Mouse (Mus musculus) intestine, embryonic 16.5 days (tissue): Measurements from ENCODE around the gene 1700028J19Rik. TPM values are rescaled to one million over a fixed set of nuclear protein-coding genes. Genes with fewer than 3 reads are reported as not detected.

Experiments used
- ATAC-seq: fragments of 200-750 bp; cut with Nextera tagmentation; 2 replicates; pipeline ENCODE4 v1.8.0; 2017; ENCODE audit warnings: moderate TSS enrichment, moderate library complexity
- H3K27ac ChIP-seq: fragments of 300-500 bp; sonication (generic); 2 replicates; pipeline ENCODE4 v1.5.1; 2014; ENCODE audit warnings: mild to moderate bottlenecking, low read length
- H3K27me3 ChIP-seq: fragments of 300-500 bp; sonication (generic); replicated peaks from 2 replicates; pipeline ENCODE4 v1.6.1; 2014; ENCODE audit warnings: low read length, control low read depth, mixed read lengths; ENCODE audit not compliant: control insufficient read depth, insufficient read depth
- H3K36me3 ChIP-seq: fragments of 300-500 bp; sonication (generic); 2 replicates; pipeline ENCODE4 v1.6.1; 2014; ENCODE audit warnings: low read length, control low read depth; ENCODE audit not compliant: control insufficient read depth, insufficient read depth
- H3K4me1 ChIP-seq: fragments of 300-500 bp; sonication (generic); 2 replicates; pipeline ENCODE4 v1.6.1; 2014; ENCODE audit warnings: low read length, control low read depth, mixed read lengths; ENCODE audit not compliant: control insufficient read depth, insufficient read depth
- H3K4me2 ChIP-seq: fragments of 300-500 bp; sonication (generic); 2 replicates; pipeline ENCODE4 v1.6.1; 2014; ENCODE audit warnings: low read depth, low read length, control low read depth
- H3K4me3 ChIP-seq: fragments of 300-500 bp; sonication (generic); 2 replicates; pipeline ENCODE4 v1.5.1; 2014; ENCODE audit warnings: mild to moderate bottlenecking, low read length
- H3K9ac ChIP-seq: fragments of 300-500 bp; sonication (generic); 2 replicates; pipeline ENCODE4 v1.6.1; 2014; ENCODE audit warnings: low read depth, low read length
- H3K9me3 ChIP-seq: fragments of 300-500 bp; sonication (generic); 2 replicates; pipeline ENCODE4 v1.6.1; 2016; ENCODE audit warnings: low read length, control low read depth; ENCODE audit not compliant: control insufficient read depth
- WGBS: fragments of 180-500 bp; shearing (Covaris S2); extraction: QIAGEN DNeasy Blood & Tissue Kit; methylation state at CpG from one replicate; pipeline ENCODE4 v1.1.7; 2014; 5-methylcytosine and 5-hydroxymethylcytosine counted together
- polyA plus RNA-seq: library from polyadenylated mRNA; unstranded; fragments of >200 nt; fragmentation: Nextera tagmentation; extraction: Ambion mirVana; gene quantifications from 2 replicates; pipeline ENCODE4 v1.2.1, GENCODE M21; 2015

Gene 1700028J19Rik
- polyA plus RNA-seq = 1.4 and 1.6 TPM in 2 replicates

DNA sequence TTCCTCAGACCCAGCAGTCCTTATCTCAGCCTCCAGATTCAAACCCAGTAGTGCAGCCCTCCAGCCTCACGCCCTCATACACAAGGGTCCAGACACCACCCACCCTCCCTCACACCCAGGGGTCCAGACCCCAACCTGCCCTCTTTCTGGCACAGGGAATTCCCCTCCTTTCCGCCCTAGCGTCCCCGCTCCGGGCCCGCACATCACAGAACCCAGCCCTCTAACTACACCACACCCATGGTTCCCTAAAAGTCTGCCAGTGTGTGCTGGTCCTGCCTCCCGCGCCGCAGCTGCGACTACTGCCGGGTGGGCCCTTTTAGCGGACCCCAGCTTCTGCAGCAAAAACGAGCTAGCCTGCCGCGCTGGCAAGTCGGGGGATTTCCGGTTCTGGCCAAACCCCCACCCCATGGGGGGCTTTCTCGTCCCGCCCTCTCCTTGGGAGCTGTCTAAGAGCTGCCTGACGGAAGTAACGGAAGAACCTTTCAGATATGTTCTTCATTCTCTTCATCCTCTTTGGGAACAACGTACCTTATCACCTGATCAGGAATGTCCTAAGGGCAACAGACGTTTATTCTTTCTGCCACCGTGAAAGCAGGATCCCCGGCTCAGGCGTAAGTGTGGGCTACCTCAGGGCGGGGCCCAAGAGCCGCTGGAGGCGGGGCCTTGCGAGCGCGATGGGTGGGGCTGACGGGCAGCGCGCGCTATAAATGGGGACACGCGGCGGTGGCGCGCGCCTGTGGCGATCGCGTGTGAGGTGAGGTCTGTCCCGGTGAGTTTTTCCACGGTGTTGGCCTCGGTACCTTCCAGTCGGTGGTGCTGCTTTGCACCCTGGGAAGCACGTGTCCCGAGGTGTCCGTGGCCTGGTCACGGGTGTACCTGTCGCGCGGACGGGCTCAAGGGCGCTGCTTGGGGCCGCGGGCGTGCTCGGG, at the start of gene 1700028J19Rik, which contains the start of gene 2410002F23Rik:
1700028J19Rik (minus strand) TSS at position 641 of the 929 bp plus-strand sequence.
2410002F23Rik (plus strand) TSS at position 668 of the 929 bp plus-strand sequence.
- Histone ChIP-seq H3K4me3 (peak within 1 kb of the TSS; percentile 84), H3K9ac (peak within 1 kb of the TSS; percentile 94), H3K4me2 (peak within 1 kb of the TSS; percentile 79), H3K4me1 (peaks cover 16% of the 10 kb centered on the region), H3K36me3 (peaks cover 15% of the 10 kb centered on the region), H3K27ac (peak within 1 kb of the TSS; percentile 87), H3K27me3 (no peaks in the 10 kb centered on the region), H3K9me3 (no peaks in the 10 kb centered on the region)
- WGBS = under 1% methylated on average over 62 of the region's 62 CpGs
- ATAC-seq = peak; percentile 88

DNA sequence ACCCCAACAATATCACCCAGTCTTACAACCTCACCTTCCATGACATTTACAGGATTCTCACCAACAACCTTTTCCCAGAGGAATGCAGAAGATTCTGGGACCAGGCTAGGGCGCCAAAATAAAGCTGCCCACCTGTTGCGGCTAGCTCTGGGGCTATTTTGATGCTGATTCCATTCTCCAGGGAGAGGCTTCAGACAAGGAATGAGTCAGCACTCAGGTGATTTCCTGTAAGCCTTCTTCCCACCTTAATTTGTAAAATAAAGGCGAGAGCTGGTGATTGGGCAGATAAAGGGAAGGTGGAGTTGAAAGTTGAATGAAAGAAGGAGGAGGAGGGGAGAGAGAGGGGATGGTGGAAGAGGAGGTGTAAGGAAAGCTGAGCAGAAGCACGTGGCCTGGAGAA, 44.9 kb upstream of the 1700028J19Rik start:
- Histone ChIP-seq H3K9ac (no peak overlapping the region), H3K36me3 (no peaks in the 10 kb centered on the region), H3K27ac (no peak overlapping the region), H3K4me2 (no peak overlapping the region), H3K27me3 (no peaks in the 10 kb centered on the region), H3K4me1 (no peaks in the 10 kb centered on the region), H3K9me3 (no peaks in the 10 kb centered on the region), H3K4me3 (no peak overlapping the region)
- 50% methylated on average over 4 of the region's 4 CpGs for WGBS
- ATAC-seq = no peak

DNA sequence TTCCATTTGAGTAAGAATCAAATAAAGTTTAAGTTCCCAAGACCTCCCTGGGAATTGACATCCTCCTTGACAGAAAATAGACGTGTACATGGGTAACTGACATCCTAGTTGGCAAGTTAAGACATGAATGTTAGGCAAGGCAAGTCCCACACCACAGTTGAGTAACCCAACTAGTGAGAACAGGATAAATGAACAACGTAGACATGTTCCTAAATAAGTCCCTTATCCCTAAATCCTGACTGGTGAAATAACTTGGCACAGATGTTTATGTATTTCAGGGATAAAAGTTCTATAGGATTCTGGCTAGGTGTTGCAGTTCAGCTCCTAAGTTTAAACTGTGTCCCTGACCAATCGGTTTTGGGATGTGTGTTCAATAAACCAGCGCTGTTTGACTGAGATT, 44.5 kb upstream of the 1700028J19Rik start:
- no peaks in the 10 kb centered on the region for H3K4me1 ChIP-seq
- H3K4me2 ChIP-seq = no peak overlapping the region
- no peak overlapping the region for H3K4me3 ChIP-seq
- no peaks in the 10 kb centered on the region for H3K36me3 ChIP-seq
- no peak overlapping the region for H3K9ac ChIP-seq
- no peak for ATAC-seq
- H3K27me3 ChIP-seq = no peaks in the 10 kb centered on the region
- H3K27ac ChIP-seq = no peak overlapping the region
- H3K9me3 ChIP-seq = no peaks in the 10 kb centered on the region
- 82% methylated on average over 4 of the region's 4 CpGs for WGBS

DNA sequence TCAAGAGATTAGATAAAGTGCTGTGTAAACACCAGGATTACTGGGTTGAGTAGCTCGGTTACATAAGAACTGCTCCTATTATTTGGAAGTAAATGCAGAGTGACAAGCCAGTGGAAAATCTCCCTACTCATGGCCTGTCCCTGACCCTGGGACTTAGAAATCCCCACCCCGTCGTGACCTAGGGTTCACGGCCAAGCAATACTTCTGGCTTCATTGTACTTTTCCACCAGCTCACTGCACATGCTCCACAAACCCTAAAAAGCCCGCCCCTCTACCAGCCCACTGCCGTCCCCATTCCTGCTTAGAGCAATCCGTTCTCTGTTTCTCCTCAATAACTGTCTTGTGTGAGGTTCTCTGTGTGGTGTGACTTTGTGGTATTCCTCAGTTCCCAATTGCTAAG, 41.3 kb upstream of the 1700028J19Rik start:
- no peaks in the 10 kb centered on the region for H3K36me3 ChIP-seq
- H3K4me1 ChIP-seq = no peaks in the 10 kb centered on the region
- no peak for ATAC-seq
- H3K4me3 ChIP-seq = no peak overlapping the region
- no peak overlapping the region for H3K27ac ChIP-seq
- 49% methylated on average over 7 of the region's 7 CpGs for WGBS
- H3K4me2 ChIP-seq = no peak overlapping the region
- H3K9me3 ChIP-seq = no peaks in the 10 kb centered on the region
- H3K9ac ChIP-seq = no peak overlapping the region
- H3K27me3 ChIP-seq = no peaks in the 10 kb centered on the region

DNA sequence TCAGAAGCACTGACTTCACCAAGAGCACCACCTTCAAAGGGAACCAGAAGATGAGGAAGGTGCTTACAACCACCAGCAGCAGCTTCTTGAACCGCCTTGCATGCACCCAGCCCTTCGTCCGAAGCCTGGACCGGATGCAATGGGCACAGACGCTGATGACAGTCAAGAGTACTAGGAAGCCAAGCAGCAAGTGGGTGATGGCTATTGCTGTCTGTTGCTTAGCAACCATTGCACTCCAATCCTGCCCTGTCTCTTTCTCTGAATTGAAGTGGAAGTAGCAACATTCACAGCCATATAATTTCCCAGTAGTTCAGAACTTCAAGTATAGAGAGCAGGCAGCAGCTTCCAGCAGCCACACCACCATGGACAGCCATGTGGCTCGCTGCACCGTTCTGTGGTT, 35.1 kb upstream of the 1700028J19Rik start:
- Histone ChIP-seq H3K27ac (no peak overlapping the region), H3K9me3 (no peaks in the 10 kb centered on the region), H3K36me3 (no peaks in the 10 kb centered on the region), H3K9ac (no peak overlapping the region), H3K4me1 (no peaks in the 10 kb centered on the region), H3K27me3 (no peaks in the 10 kb centered on the region), H3K4me3 (no peak overlapping the region), H3K4me2 (no peak overlapping the region)
- 77% methylated on average over 7 of the region's 7 CpGs for WGBS
- ATAC-seq = no peak

DNA sequence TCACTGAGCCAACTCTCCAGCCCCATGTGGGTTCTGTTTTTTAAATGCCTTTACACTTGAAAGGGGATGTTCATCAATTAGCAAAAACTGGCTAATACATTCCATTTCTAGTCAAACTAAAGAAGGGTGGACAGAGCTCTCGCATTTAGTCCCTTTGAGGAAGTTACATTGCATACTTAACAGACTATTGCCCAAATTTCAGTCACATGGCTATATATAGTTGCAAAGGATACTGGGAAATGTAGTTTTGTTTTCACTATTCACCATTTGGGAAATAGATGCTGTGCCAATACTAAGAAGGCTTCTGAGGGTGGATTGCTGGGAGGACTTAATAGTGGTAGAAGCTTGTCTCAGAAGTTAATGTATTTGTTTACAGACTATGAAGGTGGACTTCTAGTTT, 34.5 kb upstream of the 1700028J19Rik start:
- Histone ChIP-seq H3K4me3 (no peak overlapping the region), H3K4me2 (no peak overlapping the region), H3K27me3 (no peaks in the 10 kb centered on the region), H3K9ac (no peak overlapping the region), H3K9me3 (no peaks in the 10 kb centered on the region), H3K4me1 (no peaks in the 10 kb centered on the region), H3K27ac (no peak overlapping the region), H3K36me3 (no peaks in the 10 kb centered on the region)
- ATAC-seq = no peak
- WGBS = 66% methylated on average over 1 of the region's 1 CpGs

DNA sequence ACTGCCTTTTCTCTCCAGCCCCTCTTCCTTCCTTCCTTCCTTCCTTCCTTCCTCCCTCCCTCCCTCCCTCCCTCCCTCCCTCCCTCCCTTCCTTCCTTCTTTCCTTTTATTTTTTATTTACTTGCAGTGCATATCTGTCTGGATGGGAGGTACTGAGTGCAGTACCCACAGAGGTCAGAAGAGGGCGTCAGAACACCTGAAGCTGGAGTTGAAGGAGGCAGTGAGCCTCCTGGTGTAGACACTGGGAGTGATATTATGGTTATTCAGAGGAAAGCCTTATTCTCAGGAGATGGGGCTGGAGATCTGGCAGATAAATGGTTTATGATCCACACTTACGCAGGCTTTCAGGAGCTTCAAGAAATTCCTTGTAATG, 30.7 kb upstream of the 1700028J19Rik start:
- Histone ChIP-seq H3K4me2 (no peak overlapping the region), H3K27ac (no peak overlapping the region), H3K9ac (no peak overlapping the region), H3K27me3 (peaks cover 6% of the 10 kb centered on the region; the same call in 1 of the 2 replicates), H3K4me3 (no peak overlapping the region), H3K36me3 (no peaks in the 10 kb centered on the region), H3K4me1 (no peaks in the 10 kb centered on the region), H3K9me3 (no peaks in the 10 kb centered on the region)
- ATAC-seq = no peak
- WGBS = 36% methylated on average over 2 of the region's 2 CpGs

DNA sequence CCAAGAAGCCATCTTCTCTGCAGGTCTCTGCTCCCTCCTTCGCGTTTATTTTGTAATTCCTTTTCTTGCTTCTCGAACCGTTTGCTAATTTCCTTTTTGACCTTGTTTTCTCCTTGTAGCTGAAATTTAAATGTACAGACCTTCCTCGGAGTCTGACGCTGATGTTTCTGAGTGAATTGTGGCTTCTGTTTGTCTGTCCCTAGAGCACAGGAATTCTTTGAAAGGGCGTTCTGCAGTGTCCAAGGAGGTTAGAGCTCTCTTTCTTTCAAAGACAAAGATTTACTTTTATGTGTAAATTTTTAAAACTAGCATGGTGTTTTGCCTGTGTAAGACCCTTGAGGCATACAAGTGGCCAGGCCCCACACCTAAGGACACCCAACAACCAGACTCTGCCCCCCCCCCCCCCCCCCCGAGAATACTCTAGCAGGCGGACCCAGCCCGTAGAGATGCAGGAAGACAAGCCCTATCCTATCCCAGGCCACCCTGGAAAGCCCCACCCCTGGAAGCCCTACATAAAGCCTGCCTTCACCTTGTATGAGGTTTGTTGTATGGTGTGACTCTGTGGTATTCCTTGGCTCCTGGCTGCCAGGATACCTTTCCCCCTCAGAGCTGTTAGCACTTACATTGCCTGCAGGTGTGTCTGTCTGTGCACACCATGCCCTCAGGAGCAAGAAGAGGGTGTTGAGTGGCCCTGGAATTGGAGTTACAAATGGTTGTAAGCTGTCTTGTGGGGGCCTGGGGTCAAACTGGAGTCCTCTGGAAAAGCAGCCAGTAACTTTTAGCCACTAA, 30.2 kb upstream of the 1700028J19Rik start:
- WGBS = 71% methylated on average over 10 of the region's 10 CpGs
- Histone ChIP-seq H3K4me3 (no peak overlapping the region), H3K36me3 (no peaks in the 10 kb centered on the region), H3K9me3 (no peaks in the 10 kb centered on the region), H3K4me1 (no peaks in the 10 kb centered on the region), H3K9ac (no peak overlapping the region), H3K27me3 (peaks cover 6% of the 10 kb centered on the region; the same call in 1 of the 2 replicates), H3K4me2 (no peak overlapping the region), H3K27ac (no peak overlapping the region)
- no peak for ATAC-seq

DNA sequence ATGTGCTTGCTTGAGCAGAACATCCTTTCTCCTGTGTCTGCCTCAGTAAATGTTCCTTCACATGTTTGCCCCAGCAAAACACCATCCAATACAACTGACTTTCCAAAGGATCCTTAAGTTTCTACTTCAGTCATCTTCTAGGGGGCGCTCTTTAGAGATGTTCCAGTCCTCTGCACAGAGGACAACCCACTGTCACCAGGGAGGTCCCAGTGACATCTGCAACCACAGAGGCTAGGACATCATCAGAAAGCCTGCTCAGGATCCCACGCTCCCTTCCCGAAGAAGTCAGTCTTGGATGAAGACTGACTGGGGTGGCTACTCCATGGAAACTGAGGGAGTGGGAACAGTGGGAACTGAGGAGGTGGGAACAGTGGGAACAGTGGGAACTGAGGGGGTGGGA, 29.1 kb upstream of the 1700028J19Rik start:
- WGBS = 80% methylated on average over 3 of the region's 3 CpGs
- Histone ChIP-seq H3K36me3 (no peaks in the 10 kb centered on the region), H3K9me3 (no peaks in the 10 kb centered on the region), H3K4me3 (no peak overlapping the region), H3K27ac (no peak overlapping the region), H3K27me3 (peaks cover 6% of the 10 kb centered on the region; the same call in 1 of the 2 replicates), H3K9ac (no peak overlapping the region), H3K4me1 (no peaks in the 10 kb centered on the region), H3K4me2 (no peak overlapping the region)
- ATAC-seq = no peak
